Mouse (Mus musculus): Measurements from ENCODE around the gene Vmn2r28.
"Not testable (repeated sequence)": the region's sequence is repeated elsewhere in the genome, so short reads cannot be mapped to it uniquely, and the experiment has no call there.

Vmn2r28 gene

GRCm38 (mm10) chr7:5493856-5494255, at the start of gene Vmn2r28:
Gene Vmn2r28 (minus strand): TSS chr7:5493956.
- not testable (repeated sequence) for DNase-seq

GRCm38 (mm10) chr7:5540770-5541436, 47.1 kb upstream of the Vmn2r28 start:
- DNase-seq, result not testable (repeated sequence)

- no peak for DNase-seq
Measured at GRCm38 (mm10) chr7:5456674-5457073, 37.1 kb downstream of the Vmn2r28 start, which contains the start of gene Vmn1r59. Gene Vmn1r59 (minus strand): TSS chr7:5456774.

GRCm38 (mm10) chr7:5454011-5454410, 39.7 kb downstream of the Vmn2r28 start:
- DNase-seq, result not testable (repeated sequence)

GRCm38 (mm10) chr7:5448627-5449026, 45.1 kb downstream of the Vmn2r28 start:
- no peak for DNase-seq
